Mouse (Mus musculus): ENCODE data around the gene Gm11549.

Gene Gm11549

GRCm38 (mm10) chr3:36511491-36511890 lies 10.1 kb downstream of the Gm11549 start:
- no peak for DNase-seq (ENCODE audit: low spot score)

GRCm38 (mm10) chr3:36505809-36506735 lies 15.5 kb downstream of the Gm11549 start:
- DNase-seq (ENCODE audit: low spot score) = no peak

GRCm38 (mm10) chr3:36505306-36505705 lies 16.3 kb downstream of the Gm11549 start:
- no peak for DNase-seq (ENCODE audit: low spot score)

DNA sequence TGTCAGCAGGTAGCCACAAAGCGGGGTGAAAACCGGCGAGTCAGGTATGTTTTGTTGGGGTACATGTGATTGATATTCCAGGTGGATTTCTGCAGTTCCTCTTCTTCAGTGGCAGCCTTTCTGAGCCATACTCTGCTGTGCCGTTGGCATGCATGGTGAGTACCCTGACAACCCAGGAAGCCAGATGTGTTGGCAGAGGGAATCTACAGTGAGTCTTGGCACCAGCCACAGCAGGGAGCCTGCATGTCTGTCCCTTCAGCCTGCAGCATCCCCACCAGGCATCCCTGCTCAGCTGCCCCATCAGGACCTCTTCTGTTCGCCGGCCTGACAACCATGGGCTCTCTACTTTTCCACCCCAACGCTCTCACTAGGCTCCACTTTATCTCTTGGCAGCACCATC lies 20.1 kb downstream of the Gm11549 start:
- no peak for DNase-seq (ENCODE audit: low spot score)

DNA sequence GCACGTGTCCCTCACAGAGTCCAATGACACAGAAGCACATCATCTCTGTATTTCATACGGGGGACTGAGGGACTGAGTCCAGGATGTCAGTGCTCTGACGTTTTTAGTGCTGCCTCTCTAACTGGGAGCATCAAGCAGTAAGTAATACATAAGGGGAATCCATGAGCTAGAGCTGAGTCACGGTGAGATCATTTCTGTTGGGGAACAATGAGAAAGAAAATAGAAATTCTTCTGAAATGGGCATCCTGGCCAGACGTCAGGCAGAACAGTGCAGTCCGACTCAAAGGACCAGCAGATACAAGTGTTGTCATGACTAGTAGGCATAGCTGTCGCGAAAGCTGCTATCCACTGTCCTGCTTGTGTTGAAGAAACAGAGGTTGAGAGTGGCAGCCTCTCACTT lies 20.6 kb downstream of the Gm11549 start:
- no peak for DNase-seq (ENCODE audit: low spot score)

- DNase-seq (ENCODE audit: low spot score) = no peak
Measured at GRCm38 (mm10) chr3:36499418-36499817, 22.2 kb downstream of the Gm11549 start.

DNA sequence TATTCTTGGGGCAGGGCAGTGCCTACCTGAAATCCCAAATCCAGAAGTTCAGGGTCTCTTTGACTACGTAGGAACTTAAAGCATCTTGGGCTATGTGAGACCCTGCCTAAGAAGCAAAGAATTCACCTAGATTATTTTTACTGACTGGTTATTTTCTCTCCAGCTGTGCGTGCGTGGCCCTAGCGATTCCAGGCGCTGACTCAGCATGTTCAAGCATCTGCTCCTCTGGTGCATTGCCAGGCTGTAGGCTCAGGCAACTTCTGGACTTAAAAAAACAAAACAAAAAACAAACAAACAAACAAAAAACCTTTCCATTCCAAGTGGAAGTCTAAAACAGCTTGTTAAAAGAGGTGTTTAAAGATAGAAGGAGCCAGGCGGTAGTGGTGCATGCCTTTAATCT lies 23.4 kb downstream of the Gm11549 start:
- no peak for DNase-seq (ENCODE audit: low spot score)

GRCm38 (mm10) chr3:36496746-36497145 lies 24.9 kb downstream of the Gm11549 start:
- peak; percentile 42 for DNase-seq (ENCODE audit: low spot score)

GRCm38 (mm10) chr3:36496273-36496672 lies 25.3 kb downstream of the Gm11549 start:
- DNase-seq (ENCODE audit: low spot score) = no peak

DNA sequence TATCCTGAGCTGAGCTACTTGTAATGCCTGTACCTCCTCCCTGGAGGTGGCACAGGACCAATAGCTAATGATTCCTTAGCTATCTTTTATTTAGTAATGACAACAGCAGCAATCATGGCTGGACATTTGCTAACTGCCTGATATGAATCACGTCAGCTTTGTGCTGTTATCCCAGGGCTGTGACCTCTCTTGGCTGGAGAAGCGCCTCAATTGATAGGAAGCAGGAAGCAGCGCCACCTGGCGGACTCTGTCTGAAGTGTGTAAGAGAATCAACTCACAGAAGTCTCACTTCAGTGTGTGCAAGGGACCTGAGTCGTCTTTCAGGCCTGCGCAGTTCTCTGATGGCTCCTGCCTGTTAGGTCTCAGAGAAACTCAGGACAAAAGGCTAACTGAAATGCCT lies 26.2 kb downstream of the Gm11549 start:
- DNase-seq (ENCODE audit: low spot score) = peak; percentile 75

- no peak for DNase-seq (ENCODE audit: low spot score)
Measured at GRCm38 (mm10) chr3:36494613-36495012, 27.0 kb downstream of the Gm11549 start.

GRCm38 (mm10) chr3:36493641-36494283 lies 27.9 kb downstream of the Gm11549 start:
- DNase-seq (ENCODE audit: low spot score) = no peak

- no peak for DNase-seq (ENCODE audit: low spot score)
Measured at GRCm38 (mm10) chr3:36492716-36493391, 28.8 kb downstream of the Gm11549 start.

DNA sequence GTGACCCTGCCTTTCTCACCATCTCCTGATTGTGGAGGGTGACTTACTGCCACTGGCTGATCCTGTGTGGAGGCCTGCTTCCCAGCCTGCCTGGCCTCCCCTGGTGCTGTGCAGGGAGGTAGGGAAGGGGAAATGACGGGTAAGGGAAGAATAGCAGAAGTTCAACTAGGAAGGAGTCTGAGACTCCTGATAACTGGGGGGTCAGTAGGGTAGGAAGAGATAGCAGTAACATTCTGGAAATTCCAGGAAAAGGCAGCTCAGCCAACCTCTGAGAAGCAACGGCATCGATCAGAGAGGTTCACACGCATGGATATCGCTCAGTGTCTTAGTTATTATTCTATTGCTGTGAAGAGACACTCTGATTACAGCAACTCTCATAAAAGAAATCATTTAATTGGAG lies 30.1 kb downstream of the Gm11549 start:
- no peak for DNase-seq (ENCODE audit: low spot score)

DNA sequence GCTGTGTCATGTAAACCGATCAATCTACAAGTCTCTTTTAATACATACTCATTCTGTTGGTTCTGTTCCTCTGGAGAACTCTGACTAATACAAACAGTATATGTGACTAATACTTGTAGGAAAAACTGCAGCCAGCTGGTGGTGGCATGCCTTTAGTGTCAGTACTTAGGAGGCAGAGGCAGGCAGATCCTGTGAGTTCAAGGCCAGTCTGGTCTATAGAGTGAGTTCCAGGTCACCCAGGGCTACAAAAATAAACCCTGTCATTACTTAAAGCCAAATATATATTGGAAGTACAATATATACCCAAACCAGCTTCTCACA lies 32.1 kb downstream of the Gm11549 start:
- no peak for DNase-seq (ENCODE audit: low spot score)

- DNase-seq (ENCODE audit: low spot score) = no peak
Measured at GRCm38 (mm10) chr3:36488899-36489589, 32.6 kb downstream of the Gm11549 start.

DNA sequence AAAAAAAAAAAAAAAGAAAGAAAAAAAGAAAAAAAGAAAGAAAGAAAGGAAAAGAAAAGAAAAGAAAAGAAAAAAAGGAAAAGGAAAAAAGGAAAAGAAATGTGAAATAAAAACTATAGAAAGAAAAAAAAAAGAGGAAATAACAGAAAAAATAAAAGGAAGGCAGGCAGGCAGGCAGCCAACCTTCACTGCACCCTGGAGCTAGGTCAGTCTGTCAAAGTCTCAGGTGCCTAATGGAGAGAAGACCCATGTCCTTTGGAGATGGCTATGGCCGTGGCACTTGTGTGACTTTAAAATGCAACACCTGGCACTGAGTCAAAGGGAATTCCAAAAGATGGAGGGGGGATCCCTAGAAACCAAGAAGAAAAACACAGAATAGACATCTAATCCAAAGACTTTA lies 33.2 kb downstream of the Gm11549 start:
- no peak for DNase-seq (ENCODE audit: low spot score)

- no peak for DNase-seq (ENCODE audit: low spot score)
Measured at GRCm38 (mm10) chr3:36486881-36487280, 34.7 kb downstream of the Gm11549 start.

GRCm38 (mm10) chr3:36486176-36486575 lies 35.4 kb downstream of the Gm11549 start:
- no peak for DNase-seq (ENCODE audit: low spot score)

DNA sequence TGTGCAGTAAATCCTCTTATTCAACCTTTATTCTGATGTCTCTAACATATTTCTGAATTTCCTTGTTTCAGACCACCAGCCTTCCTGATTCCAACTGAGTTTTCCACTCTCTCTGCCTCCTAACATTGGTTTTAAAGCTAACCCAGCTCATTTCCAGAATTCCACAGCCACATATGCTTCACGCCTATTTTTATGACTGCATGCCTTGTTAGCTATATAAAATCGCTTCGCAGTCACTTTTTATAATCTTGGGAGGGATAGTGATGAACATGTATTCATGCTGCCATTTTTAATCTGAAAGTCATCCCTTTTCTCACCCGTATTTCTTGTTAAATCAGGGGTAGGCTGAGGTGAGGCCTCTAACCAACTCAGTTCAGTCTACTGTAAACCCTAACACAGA lies 37.3 kb downstream of the Gm11549 start:
- DNase-seq (ENCODE audit: low spot score) = no peak

GRCm38 (mm10) chr3:36482940-36483339 lies 38.7 kb downstream of the Gm11549 start:
- no peak for DNase-seq (ENCODE audit: low spot score)

DNA sequence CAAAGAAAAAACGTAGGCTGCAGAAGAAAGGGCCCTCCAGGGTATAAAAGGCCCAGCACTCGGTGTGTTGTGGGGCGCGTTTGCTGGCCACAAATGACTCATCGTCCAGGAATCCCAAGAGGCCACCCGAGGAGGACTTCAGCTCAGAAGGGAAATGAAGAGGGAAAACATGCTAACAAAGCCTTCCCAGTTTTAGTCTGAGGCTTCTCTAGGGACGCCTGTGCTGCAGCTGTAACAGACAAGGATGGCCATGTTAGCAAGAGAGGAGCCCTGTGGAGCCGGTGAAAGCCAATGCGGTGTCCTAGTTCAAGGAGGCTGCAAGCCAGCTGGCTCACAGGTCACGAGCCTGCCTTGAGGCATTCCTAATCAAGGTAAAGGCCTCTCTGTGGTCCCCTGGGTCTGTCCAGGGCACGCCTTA lies 39.8 kb downstream of the Gm11549 start:
- DNase-seq (ENCODE audit: low spot score) = no peak
